Mouse (Mus musculus): ENCODE measurements around the gene March7. TPM values are rescaled to one million over a fixed set of nuclear protein-coding genes. Genes with fewer than 3 reads are reported as not detected.

March7 gene
- polyA plus RNA-seq, 1 experiment from 2014 or later: 69.3 TPM

DNA sequence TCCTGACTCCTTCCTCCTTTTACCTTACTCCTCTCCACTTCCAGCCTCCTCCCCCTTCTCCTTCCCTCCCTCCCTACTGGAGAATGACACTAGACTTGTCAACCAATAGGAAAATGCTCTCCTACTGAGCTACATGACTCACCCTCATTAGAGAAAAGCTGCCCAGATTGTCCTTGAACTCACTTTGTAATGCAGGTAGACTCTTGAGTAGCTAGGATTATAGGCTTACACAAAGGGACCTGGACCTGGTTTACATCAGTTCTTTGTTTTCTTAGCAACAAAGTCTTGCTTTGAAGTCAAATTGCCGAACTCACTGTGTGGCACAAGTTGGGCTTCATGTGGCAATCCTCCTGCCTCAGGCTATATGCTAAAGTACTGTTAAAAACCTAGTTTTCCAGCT is 12.8 kb upstream of the March7 start:
- Histone ChIP-seq H3K4me1 (replicated peaks) (no peaks in the 10 kb centered on the region), H3K27ac (no peak overlapping the region), H3K4me2 (replicated peaks) (no peak overlapping the region), H3K27me3 (replicated peaks) (no peaks in the 10 kb centered on the region), H3K9ac (no peak overlapping the region), H3K36me3 (no peaks in the 10 kb centered on the region), H3K4me3 (replicated peaks) (no peak overlapping the region), H3K9me3 (no peaks in the 10 kb centered on the region)
- WGBS: 56% methylated on average over 1 of the region's 1 CpGs
- ATAC-seq: no peak

GRCm38 (mm10) chr2:60200051-60200562 is 9.6 kb upstream of the March7 start:
- H3K36me3 ChIP-seq: no peaks in the 10 kb centered on the region
- 96% methylated on average over 5 of the region's 5 CpGs for WGBS

DNA sequence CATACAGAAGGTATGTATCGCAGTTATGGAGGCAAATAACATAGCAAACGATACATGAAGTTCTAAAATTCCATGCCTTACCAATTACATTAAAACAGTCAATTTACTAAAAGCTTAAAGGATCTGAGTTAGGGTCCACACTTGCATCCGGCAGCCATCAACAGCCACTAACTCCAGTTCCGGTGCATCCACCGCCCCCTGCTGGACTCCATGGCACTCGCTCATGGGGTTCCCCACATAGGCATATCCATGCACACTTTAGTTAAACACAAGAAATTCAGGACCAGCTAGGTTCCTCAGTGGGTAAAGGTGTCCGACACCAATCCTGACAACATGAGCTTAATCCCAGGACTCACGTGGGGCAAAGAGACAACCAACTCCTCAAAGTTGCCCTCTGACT is 9.0 kb upstream of the March7 start:
- WGBS: 56% methylated on average over 8 of the region's 8 CpGs
- no peak for ATAC-seq
- no peak overlapping the region for H3K4me3 ChIP-seq (replicated peaks)
- no peaks in the 10 kb centered on the region for H3K27me3 ChIP-seq (replicated peaks)
- H3K4me2 ChIP-seq (replicated peaks): no peak overlapping the region
- no peaks in the 10 kb centered on the region for H3K9me3 ChIP-seq
- no peaks in the 10 kb centered on the region for H3K4me1 ChIP-seq (replicated peaks)
- H3K27ac ChIP-seq: no peak overlapping the region
- no peak overlapping the region for H3K9ac ChIP-seq
- peaks cover 2% of the 10 kb centered on the region; the same call in 1 of the 2 replicates for H3K36me3 ChIP-seq

More at GRCm38 (mm10) chr2:60200051-60200562, 9.6 kb upstream of the March7 start:
- no peak overlapping the region for H3K4me3 ChIP-seq (replicated peaks)
- no peak overlapping the region for H3K4me2 ChIP-seq (replicated peaks)
- no peak for ATAC-seq
- H3K27me3 ChIP-seq (replicated peaks): no peaks in the 10 kb centered on the region
- no peaks in the 10 kb centered on the region for H3K4me1 ChIP-seq (replicated peaks)
- no peaks in the 10 kb centered on the region for H3K9me3 ChIP-seq
- H3K9ac ChIP-seq: no peak overlapping the region
- H3K27ac ChIP-seq: no peak overlapping the region

DNA sequence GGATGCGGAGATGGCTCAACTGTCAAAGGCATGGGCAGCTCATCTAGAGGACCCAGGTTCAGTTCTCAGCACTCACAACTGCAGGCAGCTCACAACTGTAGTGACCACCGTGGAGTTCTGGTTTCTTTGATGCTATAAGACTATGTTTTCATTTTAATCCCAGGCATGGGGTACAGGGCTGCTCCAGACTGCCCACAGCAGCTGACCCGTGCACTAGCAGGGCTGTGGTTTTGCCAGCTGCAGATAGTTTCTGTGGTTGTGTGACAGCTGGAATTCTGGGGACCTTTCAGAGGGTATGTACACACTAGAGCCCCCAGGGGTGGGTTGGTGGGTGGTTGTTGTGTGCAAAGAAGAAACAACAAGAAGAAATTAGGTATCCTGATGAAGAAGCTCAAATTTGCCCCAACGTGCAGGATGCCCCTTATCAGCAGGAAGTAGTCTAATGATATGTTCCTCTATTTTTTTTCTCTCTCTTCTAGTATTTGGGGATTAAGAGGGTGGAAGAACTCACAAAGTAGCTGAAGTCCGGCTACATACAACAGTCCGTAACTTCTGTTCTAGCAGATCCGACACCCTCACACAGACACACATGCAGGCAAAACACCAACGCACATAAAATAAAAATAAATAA is 6.7 kb upstream of the March7 start:
- H3K27ac ChIP-seq: no peak overlapping the region
- no peak overlapping the region for H3K4me2 ChIP-seq (replicated peaks)
- 84% methylated on average over 8 of the region's 8 CpGs for WGBS
- no peaks in the 10 kb centered on the region for H3K27me3 ChIP-seq (replicated peaks)
- no peak for ATAC-seq
- H3K9me3 ChIP-seq: no peaks in the 10 kb centered on the region
- peaks cover 3% of the 10 kb centered on the region for H3K36me3 ChIP-seq
- H3K9ac ChIP-seq: no peak overlapping the region
- H3K4me3 ChIP-seq (replicated peaks): no peak overlapping the region
- H3K4me1 ChIP-seq (replicated peaks): peaks cover 4% of the 10 kb centered on the region; the same call in 1 of the 2 replicates

GRCm38 (mm10) chr2:60203733-60204132 is 6.0 kb upstream of the March7 start:
- H3K36me3 ChIP-seq: peaks cover 3% of the 10 kb centered on the region
- ATAC-seq: peak; percentile 88
- no peak overlapping the region for H3K9ac ChIP-seq
- H3K4me3 ChIP-seq (replicated peaks): no peak overlapping the region
- H3K27me3 ChIP-seq (replicated peaks): no peaks in the 10 kb centered on the region
- peaks cover 7% of the 10 kb centered on the region; the same call in 1 of the 2 replicates for H3K4me1 ChIP-seq (replicated peaks)
- 58% methylated on average over 4 of the region's 4 CpGs for WGBS
- 0 out of 2 replicates have a peak overlapping the region, but pooled peaks have one; percentile 36 for H3K27ac ChIP-seq
- no peak overlapping the region for H3K4me2 ChIP-seq (replicated peaks)
- H3K9me3 ChIP-seq: no peaks in the 10 kb centered on the region

DNA sequence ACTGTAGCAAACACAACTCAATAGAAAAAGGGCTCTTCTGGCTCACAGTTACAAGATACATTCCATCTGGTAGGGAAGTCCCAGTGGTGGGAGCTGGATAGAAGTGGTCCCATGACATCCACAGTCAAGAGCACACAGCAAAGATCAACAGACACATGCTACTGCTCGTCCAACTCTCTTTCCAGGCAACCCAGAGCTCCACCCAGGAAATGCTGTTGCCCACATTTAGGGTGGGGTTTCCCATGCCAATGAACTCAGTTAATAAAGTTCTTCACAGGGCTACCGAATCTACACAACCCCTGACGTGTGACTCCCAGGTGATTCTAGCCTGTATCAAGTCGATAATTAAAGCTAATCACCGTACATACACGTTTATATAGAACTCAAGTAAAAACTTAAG is 5.5 kb upstream of the March7 start:
- no peak overlapping the region for H3K4me3 ChIP-seq (replicated peaks)
- peak; percentile 53 for ATAC-seq
- no peaks in the 10 kb centered on the region for H3K9me3 ChIP-seq
- H3K4me2 ChIP-seq (replicated peaks): no peak overlapping the region
- H3K36me3 ChIP-seq: peaks cover 3% of the 10 kb centered on the region
- no peaks in the 10 kb centered on the region for H3K27me3 ChIP-seq (replicated peaks)
- no peak overlapping the region; the same call in 1 of the 2 replicates for H3K9ac ChIP-seq
- WGBS: 73% methylated on average over 6 of the region's 6 CpGs
- 0 out of 2 replicates have a peak overlapping the region, but pooled peaks have one; percentile 36 for H3K27ac ChIP-seq
- peaks cover 7% of the 10 kb centered on the region; the same call in 1 of the 2 replicates for H3K4me1 ChIP-seq (replicated peaks)

DNA sequence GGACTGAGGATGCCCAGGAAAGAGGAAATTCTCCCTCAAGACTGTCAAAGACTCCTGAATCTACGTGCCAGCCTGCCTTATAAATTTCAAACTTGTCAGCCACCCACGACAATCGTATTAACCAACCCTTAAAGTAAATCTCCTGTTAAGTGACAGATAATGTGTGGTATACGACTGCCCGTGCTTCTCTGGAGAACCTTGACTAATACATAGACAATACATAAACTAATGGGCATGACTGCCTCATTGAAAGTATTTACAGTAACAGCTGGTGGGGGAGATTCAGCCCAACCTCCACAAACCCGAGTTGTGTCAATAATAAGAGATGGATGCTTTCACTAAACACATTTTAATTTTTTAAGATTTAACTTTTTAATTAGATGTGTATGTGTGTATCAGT is 3.9 kb upstream of the March7 start:
- no peaks in the 10 kb centered on the region for H3K27me3 ChIP-seq (replicated peaks)
- H3K36me3 ChIP-seq: peaks cover 3% of the 10 kb centered on the region
- no peak overlapping the region for H3K27ac ChIP-seq
- H3K4me1 ChIP-seq (replicated peaks): peaks cover 7% of the 10 kb centered on the region; the same call in 1 of the 2 replicates
- H3K4me2 ChIP-seq (replicated peaks): no peak overlapping the region
- H3K9ac ChIP-seq: no peak overlapping the region
- no peak overlapping the region for H3K4me3 ChIP-seq (replicated peaks)
- WGBS: 71% methylated on average over 6 of the region's 6 CpGs
- ATAC-seq: no peak
- no peaks in the 10 kb centered on the region for H3K9me3 ChIP-seq

DNA sequence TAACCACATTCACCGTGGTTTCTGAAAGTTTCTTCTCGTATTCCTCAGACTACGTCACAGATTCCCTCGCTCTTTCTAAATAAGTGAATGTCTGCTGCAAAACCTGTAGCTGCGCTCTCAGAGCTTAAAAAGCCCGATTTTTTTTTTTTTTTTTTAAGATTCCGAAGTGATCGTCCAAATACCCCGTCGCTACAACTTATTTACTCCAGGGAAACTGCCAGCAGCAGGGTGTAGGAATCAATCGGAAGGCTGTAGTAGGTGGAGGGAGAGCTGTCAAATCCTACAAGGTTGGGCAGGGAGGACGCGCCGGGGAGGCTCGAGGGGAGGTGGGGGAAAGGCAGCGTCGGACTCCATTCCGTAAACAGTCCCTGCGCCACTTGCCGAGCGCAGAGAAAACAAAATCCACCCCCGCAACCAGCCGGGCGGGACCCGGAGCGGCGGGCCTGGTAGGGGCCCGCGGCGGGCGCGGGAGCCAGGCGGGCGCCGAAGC is 520 bp upstream of the March7 start:
- no peaks in the 10 kb centered on the region for H3K27me3 ChIP-seq (replicated peaks)
- peak; percentile 65 for ATAC-seq
- peak overlapping the region; percentile 94 for H3K9ac ChIP-seq
- under 1% methylated on average over 30 of the region's 35 CpGs for WGBS
- peak overlapping the region; percentile 86 for H3K4me3 ChIP-seq (replicated peaks)
- peak overlapping the region; percentile 75 for H3K27ac ChIP-seq
- H3K4me1 ChIP-seq (replicated peaks): peaks cover 18% of the 10 kb centered on the region
- H3K36me3 ChIP-seq: peaks cover 3% of the 10 kb centered on the region
- no peaks in the 10 kb centered on the region for H3K9me3 ChIP-seq
- peak overlapping the region; percentile 56 for H3K4me2 ChIP-seq (replicated peaks)

DNA sequence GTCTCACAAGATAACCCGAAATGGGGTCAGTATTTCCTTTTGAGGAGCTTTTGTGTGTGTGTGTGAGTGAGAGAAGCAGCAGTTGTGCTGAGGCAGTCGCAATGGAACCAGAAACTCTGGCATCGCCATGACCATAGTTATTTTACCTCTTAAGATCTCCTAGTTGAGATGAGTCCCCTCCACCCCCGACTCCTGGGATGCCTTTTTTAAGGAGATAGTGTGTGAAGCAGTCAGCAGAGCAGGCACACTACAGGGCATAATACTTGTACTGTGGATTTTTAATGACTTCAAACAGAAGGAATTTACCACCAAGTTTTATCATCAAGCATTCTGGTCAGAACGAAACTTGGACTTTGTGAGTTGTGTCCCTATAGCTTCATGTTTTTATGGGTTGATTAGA is 1.1 kb downstream of the March7 start:
- Histone ChIP-seq H3K4me1 (replicated peaks) (peaks cover 18% of the 10 kb centered on the region), H3K27ac (0 out of 2 replicates have a peak overlapping the region, but pooled peaks have one; percentile 58), H3K4me3 (replicated peaks) (peak overlapping the region; percentile 86), H3K36me3 (no peaks in the 10 kb centered on the region; the same call in 1 of the 2 replicates), H3K27me3 (replicated peaks) (no peaks in the 10 kb centered on the region), H3K9me3 (no peaks in the 10 kb centered on the region), H3K4me2 (replicated peaks) (peak overlapping the region; percentile 70), H3K9ac (peak overlapping the region; percentile 94)
- ATAC-seq: no peak
- 11% methylated on average over 5 of the region's 5 CpGs for WGBS

- no peaks in the 10 kb centered on the region for H3K27me3 ChIP-seq (replicated peaks)
These were observed 2.8 kb downstream of the March7 start for GRCm38 (mm10) chr2:60212488-60212887.

GRCm38 (mm10) chr2:60214683-60215082 is 5.0 kb downstream of the March7 start:
- Histone ChIP-seq H3K4me2 (replicated peaks) (no peak overlapping the region), H3K9ac (no peak overlapping the region), H3K4me3 (replicated peaks) (no peak overlapping the region), H3K4me1 (replicated peaks) (peaks cover 13% of the 10 kb centered on the region; the same call in 1 of the 2 replicates), H3K27ac (no peak overlapping the region), H3K9me3 (no peaks in the 10 kb centered on the region), H3K27me3 (replicated peaks) (no peaks in the 10 kb centered on the region), H3K36me3 (no peaks in the 10 kb centered on the region)
- 95% methylated on average over 2 of the region's 2 CpGs for WGBS
- ATAC-seq: no peak

More at GRCm38 (mm10) chr2:60212488-60212887, 2.8 kb downstream of the March7 start:
- peaks cover 20% of the 10 kb centered on the region for H3K4me1 ChIP-seq (replicated peaks)
- H3K9ac ChIP-seq: no peak overlapping the region
- no peaks in the 10 kb centered on the region for H3K9me3 ChIP-seq
- H3K36me3 ChIP-seq: no peaks in the 10 kb centered on the region
- no peak for ATAC-seq
- no peak overlapping the region for H3K4me2 ChIP-seq (replicated peaks)
- H3K27ac ChIP-seq: no peak overlapping the region
- no peak overlapping the region for H3K4me3 ChIP-seq (replicated peaks)

DNA sequence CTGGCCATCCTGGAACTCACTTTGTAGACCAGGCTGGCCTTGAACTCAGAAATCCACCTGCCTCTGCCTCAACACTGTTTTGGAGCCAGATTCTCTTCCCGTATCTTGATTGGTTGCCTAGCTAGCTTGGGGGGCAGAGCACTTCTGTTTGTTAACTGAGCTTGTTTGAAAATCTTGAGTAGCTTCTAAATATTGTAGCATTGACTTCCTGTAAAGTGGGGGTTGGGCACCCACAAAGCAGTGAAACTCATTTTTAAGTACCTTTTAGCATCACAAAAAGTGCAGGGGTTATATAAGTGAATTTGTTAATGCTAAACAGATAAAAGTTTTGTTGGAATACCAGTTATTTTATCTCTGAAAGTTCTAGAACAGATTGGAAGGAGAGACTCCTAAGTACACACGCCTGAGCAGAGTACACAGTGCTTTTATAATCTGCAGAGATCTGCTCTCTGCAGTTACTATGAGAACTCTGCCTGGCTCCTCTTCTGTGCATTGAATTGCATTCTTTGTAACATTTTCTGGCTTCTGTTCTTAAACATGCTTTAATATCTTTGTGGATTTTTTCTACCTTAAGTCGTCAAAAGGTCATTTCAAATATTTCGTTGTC is 7.0 kb downstream of the March7 start:
- no peaks in the 10 kb centered on the region for H3K36me3 ChIP-seq
- no peaks in the 10 kb centered on the region for H3K9me3 ChIP-seq
- H3K9ac ChIP-seq: no peak overlapping the region
- no peak overlapping the region for H3K4me2 ChIP-seq (replicated peaks)
- H3K4me3 ChIP-seq (replicated peaks): no peak overlapping the region
- 72% methylated on average over 4 of the region's 4 CpGs for WGBS
- H3K27me3 ChIP-seq (replicated peaks): no peaks in the 10 kb centered on the region
- H3K4me1 ChIP-seq (replicated peaks): peaks cover 5% of the 10 kb centered on the region; the same call in 1 of the 2 replicates
- no peak for ATAC-seq
- no peak overlapping the region for H3K27ac ChIP-seq
